ENCODE assay signal across 8 mouse cellular contexts in the genomic region with DNA sequence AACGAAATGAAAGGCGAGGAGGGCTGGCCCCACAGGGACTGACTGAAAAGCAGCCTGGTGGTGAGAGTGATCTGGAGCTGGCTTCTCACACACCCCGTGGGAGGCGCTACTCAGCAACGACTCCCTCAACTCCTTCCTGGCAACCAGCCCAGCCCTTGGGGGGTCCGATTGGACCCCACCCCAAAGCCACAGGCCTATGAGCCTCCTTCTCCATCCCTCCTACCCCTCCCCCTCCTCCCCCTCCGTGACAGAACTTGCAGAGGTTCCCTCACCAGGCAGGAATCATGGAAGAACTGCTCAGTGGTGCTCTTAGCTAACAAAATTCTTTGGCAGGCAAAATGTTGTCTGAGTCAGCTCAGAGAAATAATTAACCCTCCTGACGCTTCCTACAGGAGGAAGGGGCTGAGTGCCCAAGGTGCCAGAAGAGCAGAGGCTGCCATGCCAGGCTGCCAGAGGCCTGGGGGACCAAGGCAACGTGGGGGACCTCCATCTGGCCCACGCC. TPM values are rescaled to one million over a fixed set of nuclear protein-coding genes. Genes with fewer than 3 reads are reported as not detected.
A peak's percentile ranks its signal among the peaks of the same experiment; 100 is the strongest.
DNase-seq lines count a peak whose midpoint lies in the region; ATAC-seq lines count a peak whose summit lies in the region.

No protein-coding gene starts in this region.

- H3K9ac ChIP-seq in embryonic facial prominence, embryonic 14.5 days (ENCODE audit: low read depth, low read length), result no peak overlapping the region
- no peak overlapping the region for H3K9ac ChIP-seq in intestine, embryonic 15.5 days
- no peak overlapping the region for H3K9ac ChIP-seq in midbrain, embryonic 15.5 days

- peak overlapping the region; percentile 25 for H3K4me2 ChIP-seq in embryonic facial prominence, embryonic 14.5 days (ENCODE audit: low read depth, low read length)
- 0 out of 2 replicates have a peak overlapping the region, but pooled peaks have one; percentile 7 for H3K4me2 ChIP-seq in intestine, embryonic 15.5 days (replicated peaks)
- peak overlapping the region; percentile 2; the same call in 1 of the 2 replicates for H3K4me2 ChIP-seq in midbrain, embryonic 15.5 days

- WGBS in heart, embryonic 10.5 days, result 25% methylated on average over 10 of the region's 10 CpGs
- 21% methylated on average over 9 of the region's 10 CpGs for WGBS in embryonic facial prominence, embryonic 14.5 days
- WGBS in intestine, embryonic 15.5 days, result 22% methylated on average over 10 of the region's 10 CpGs
- 13% methylated on average over 10 of the region's 10 CpGs for WGBS in midbrain, embryonic 15.5 days

- H3K4me3 ChIP-seq in heart, embryonic 10.5 days, result peak overlapping the region; percentile 6; the same call in 1 of the 2 replicates
- H3K4me3 ChIP-seq in embryonic facial prominence, embryonic 14.5 days (ENCODE audit: low read depth, low read length), result no peak overlapping the region
- no peak overlapping the region for H3K4me3 ChIP-seq in intestine, embryonic 15.5 days (replicated peaks)
- H3K4me3 ChIP-seq in midbrain, embryonic 15.5 days, result no peak overlapping the region

- no peak for DNase-seq in heart, embryonic 10.5 days (ENCODE audit: low spot score)
- DNase-seq in heart, adult 11 months, result no peak
- DNase-seq in 3T3-L1 (ENCODE audit: low read depth, low spot score), result peak; percentile 75
- DNase-seq in embryonic facial prominence, embryonic 14.5 days (ENCODE audit: low spot score), result peak; percentile 92
- DNase-seq in layer of hippocampus, postnatal 36 days, result no peak

- H3K27ac ChIP-seq in heart, embryonic 10.5 days, result peak overlapping the region; percentile 67
- peak overlapping the region; percentile 54 for H3K27ac ChIP-seq in embryonic facial prominence, embryonic 14.5 days (replicated peaks; ENCODE audit: low read depth, low read length)
- no peak overlapping the region for H3K27ac ChIP-seq in intestine, embryonic 15.5 days
- H3K27ac ChIP-seq in midbrain, embryonic 15.5 days, result no peak overlapping the region

- no peaks in the 10 kb centered on the region for H3K27me3 ChIP-seq in heart, embryonic 10.5 days (ENCODE audit: insufficient read depth, poor library complexity, severe bottlenecking)
- H3K27me3 ChIP-seq in embryonic facial prominence, embryonic 14.5 days (replicated peaks; ENCODE audit: control insufficient read depth, insufficient read depth, low read length), result no peaks in the 10 kb centered on the region
- no peaks in the 10 kb centered on the region for H3K27me3 ChIP-seq in intestine, embryonic 15.5 days (replicated peaks)
- H3K27me3 ChIP-seq in midbrain, embryonic 15.5 days (replicated peaks), result no peaks in the 10 kb centered on the region

- H3K9me3 ChIP-seq in heart, embryonic 10.5 days, result no peaks in the 10 kb centered on the region
- no peaks in the 10 kb centered on the region for H3K9me3 ChIP-seq in embryonic facial prominence, embryonic 14.5 days (ENCODE audit: control insufficient read depth, low read length)
- no peaks in the 10 kb centered on the region for H3K9me3 ChIP-seq in intestine, embryonic 15.5 days
- no peaks in the 10 kb centered on the region for H3K9me3 ChIP-seq in midbrain, embryonic 15.5 days

- peak; percentile 74 for ATAC-seq in embryonic facial prominence, embryonic 14.5 days (ENCODE audit: low read depth)
- ATAC-seq in intestine, embryonic 15.5 days, result no peak
- peak; percentile 25; the same call in 1 of the 2 replicates for ATAC-seq in midbrain, embryonic 15.5 days (replicated peaks)
- ATAC-seq in erythroblast, adult 5-6 weeks (replicated peaks; ENCODE audit: low FRiP score, poor library complexity, severe bottlenecking), result no peak

- H3K4me1 ChIP-seq in heart, embryonic 10.5 days, result peaks cover 58% of the 10 kb centered on the region
- H3K4me1 ChIP-seq in embryonic facial prominence, embryonic 14.5 days (ENCODE audit: control insufficient read depth, insufficient read depth, low read length), result peaks cover 35% of the 10 kb centered on the region
- peaks cover 22% of the 10 kb centered on the region for H3K4me1 ChIP-seq in intestine, embryonic 15.5 days (replicated peaks)
- H3K4me1 ChIP-seq in midbrain, embryonic 15.5 days, result peaks cover 14% of the 10 kb centered on the region

- no peaks in the 10 kb centered on the region for H3K36me3 ChIP-seq in heart, embryonic 10.5 days
- H3K36me3 ChIP-seq in embryonic facial prominence, embryonic 14.5 days (ENCODE audit: control insufficient read depth, insufficient read depth, low read length), result no peaks in the 10 kb centered on the region
- no peaks in the 10 kb centered on the region for H3K36me3 ChIP-seq in intestine, embryonic 15.5 days
- H3K36me3 ChIP-seq in midbrain, embryonic 15.5 days (replicated peaks), result no peaks in the 10 kb centered on the region

RNA-seq across cellular contexts. Expression of a gene that starts 29.2 kb away (rescaled TPM):
- polyA plus RNA-seq in heart, embryonic 10.5 days (2016; fragmentation: Nextera tagmentation; extraction: Ambion mirVana), result 121 and 128 TPM in 2 replicates
- polyA plus RNA-seq in embryonic facial prominence, embryonic 14.5 days (2014; fragmentation: Nextera tagmentation; extraction: Ambion mirVana), result 166 and 175 TPM in 2 replicates
- polyA plus RNA-seq in intestine, embryonic 15.5 days (2015; fragmentation: Nextera tagmentation; extraction: Ambion mirVana), result 144 and 173 TPM in 2 replicates
- polyA plus RNA-seq in midbrain, embryonic 15.5 days (2015; fragmentation: Nextera tagmentation; extraction: Ambion mirVana), result 125 and 128 TPM in 2 replicates
- total RNA-seq in erythroblast, adult 5-6 weeks (2015; ENCODE audit: low replicate concordance), result 33.4 and 50.4 TPM in 2 replicates
- 21.3 and 21.4 TPM in 2 replicates for total RNA-seq in erythroblast, adult 5-6 weeks (2017; ENCODE audit: low replicate concordance)
- total RNA-seq in layer of hippocampus, postnatal 36 days (2021), result 10 to 100 TPM; 65.2 to 76.7 TPM

Comparison
In these comparisons a context has a peak if more than half of its experiments do, and no peak if none do; other contexts are left out.
1. DNase-seq: peak in 3T3-L1 (single experiment) and embryonic facial prominence, embryonic 14.5 days (single experiment); none in heart, embryonic 10.5 days (single experiment), heart, adult 11 months (single experiment) and layer of hippocampus, postnatal 36 days (0 of 2).
2. H3K27ac ChIP-seq: peak in heart, embryonic 10.5 days (single experiment) and embryonic facial prominence, embryonic 14.5 days (single experiment); none in intestine, embryonic 15.5 days (single experiment) and midbrain, embryonic 15.5 days (single experiment).
3. ATAC-seq: peak in embryonic facial prominence, embryonic 14.5 days (single experiment) and midbrain, embryonic 15.5 days (single experiment); none in intestine, embryonic 15.5 days (single experiment) and erythroblast, adult 5-6 weeks (single experiment).
4. Peak in every context shown above with its lines, with median percentiles within 50 percentile points of each other: H3K4me2 ChIP-seq.